10 mouse cellular contexts compared by ENCODE assay signal in genomic region chr2:88356304-88356703, GRCm38 (mm10). TPM values are rescaled to one million over a fixed set of nuclear protein-coding genes. Genes with fewer than 3 reads are reported as not detected.
DNase-seq lines count a peak whose midpoint lies in the region; ATAC-seq and TF ChIP-seq lines count a peak whose summit lies in the region.
"Had no signal": no experiment of that assay in that cellular context is flagged by ENCODE, and none has a peak within 500 bp of the region (broad histone marks: within the 10 kb centered on the region; RNA-seq: fewer than 3 reads in every experiment).

No protein-coding gene starts in this region.

- no peak for TF ChIP-seq POLR2A in heart, adult 2 months (IDR thresholded peaks at IDR 0.05; ENCODE audit: insufficient read depth, low read depth, low read length)
- no peak for TF ChIP-seq POLR2A in CH12.LX (IDR thresholded peaks at IDR 0.05; ENCODE audit: low read depth, low read length)

- peaks cover 4% of the 10 kb centered on the region for H3K9me3 ChIP-seq in CH12.LX (replicated peaks; ENCODE audit: low read length)

- H3K4me2 ChIP-seq in CH12.LX (ENCODE audit: insufficient read depth, low read depth, poor library complexity, severe bottlenecking) = no peak overlapping the region

- TF ChIP-seq RAD21 in CH12.LX (IDR thresholded peaks at IDR 0.05; ENCODE audit: low read depth, low read length) = peak; percentile 78

- in situ Hi-C loops in CH12.LX (cut with MboI; ENCODE audit: low pct_ligation_motif_present, low pct_unique_long_range_greater_than_20kb, low sequenced_read_pairs) = no loop called here

- 2% methylated on average over 2 of the region's 2 CpGs for WGBS in heart, adult 2 months

- H3K4me1 ChIP-seq in heart, adult 2 months (ENCODE audit: control insufficient read depth, insufficient read depth, low read length) = no peaks in the 10 kb centered on the region
- H3K4me1 ChIP-seq in CH12.LX (ENCODE audit: control insufficient read depth in 1 of 2, insufficient read depth in 2 of 2) = no peaks in the 10 kb centered on the region

- peak; percentile 78 for TF ChIP-seq CTCF in heart, adult 2 months (IDR thresholded peaks at IDR 0.05)
- TF ChIP-seq CTCF in CH12.LX (conservative IDR thresholded peaks at IDR 0.05 in 1 of 2, IDR thresholded peaks at IDR 0.05 in 1 of 2; ENCODE audit: low read depth in 2 of 2, low read length in 2 of 2) = peak in 1 of 2 experiments; percentile 58; a peak in 2 of 4 replicates

- no peak overlapping the region for H3K27ac ChIP-seq in heart, adult 2 months
- H3K27ac ChIP-seq in CH12.LX (ENCODE audit: insufficient read depth, low read depth) = no peak overlapping the region

- peak; percentile 65 for ATAC-seq in megakaryocyte progenitor cell, adult 5-6 weeks (replicated peaks; ENCODE audit: poor library complexity)
- no peak for ATAC-seq in activated CD4-positive, CD25-positive, alpha-beta regulatory T cell, adult 4 months

- H3K36me3 ChIP-seq in heart, adult 2 months (ENCODE audit: control insufficient read depth, insufficient read depth, low read length) = no peaks in the 10 kb centered on the region
- H3K36me3 ChIP-seq in CH12.LX (replicated peaks in 1 of 2; ENCODE audit: control insufficient read depth in 1 of 2, insufficient read depth in 1 of 2, low read length in 1 of 2) = no peaks in the 10 kb centered on the region

- no peaks in the 10 kb centered on the region for H3K79me2 ChIP-seq in heart, adult 2 months (replicated peaks; ENCODE audit: control insufficient read depth, insufficient read depth, low read length)
- no peaks in the 10 kb centered on the region for H3K79me2 ChIP-seq in CH12.LX (replicated peaks; ENCODE audit: control insufficient read depth, extremely low read depth, insufficient read depth, poor library complexity, severe bottlenecking)

- intact Hi-C loops in heart, adult 2 months (cut with DNase I) = no loop called here
- intact Hi-C loops in heart, postnatal 10 days (cut with DNase I) = loop anchor here (5.0 kb wide), 1 partner anchor 1186 kb away; no protein-coding TSS in a partner anchor

- DNase-seq in heart, adult 2 months = no peak
- DNase-seq in heart, postnatal 10 days = no peak
- DNase-seq in CH12.LX (ENCODE audit: extremely low read depth) = peak; percentile 10
- DNase-seq in embryo, embryonic 10 days (ENCODE audit: low spot score) = peak; percentile 41
- DNase-seq in testis, postnatal 10 days (ENCODE audit: low spot score) = no peak
- DNase-seq in ovary, adult 18-20 months (ENCODE audit: low spot score) = no peak

- H3K9ac ChIP-seq in heart, adult 2 months (ENCODE audit: low read depth, low read length) = no peak overlapping the region
- no peak overlapping the region for H3K9ac ChIP-seq in CH12.LX (ENCODE audit: insufficient read depth, low read depth)

- dilution Hi-C loops in CH12.LX (cut with MboI; ENCODE audit: extremely low pct_ligation_motif_present, extremely low pct_unique_long_range_greater_than_20kb, low sequenced_read_pairs) = no loop called here

- no peak for TF ChIP-seq EP300 in heart, adult 2 months (IDR thresholded peaks at IDR 0.05; ENCODE audit: insufficient read depth, low read depth, low read length)
- TF ChIP-seq EP300 in CH12.LX (IDR thresholded peaks at IDR 0.05; ENCODE audit: low read length) = no peak

- H3K4me3 ChIP-seq in heart, adult 2 months = no peak overlapping the region
- no peak overlapping the region for H3K4me3 ChIP-seq in CH12.LX (replicated peaks in 1 of 3; ENCODE audit: low read depth in 2 of 3, low read length in 2 of 3, poor library complexity in 1 of 3)

- H3K27me3 ChIP-seq in heart, adult 2 months (ENCODE audit: control insufficient read depth, insufficient read depth, low read length) = no peaks in the 10 kb centered on the region
- H3K27me3 ChIP-seq in CH12.LX (replicated peaks) = no peaks in the 10 kb centered on the region

TF ChIP-seq in CH12.LX, 34 proteins besides CTCF, POLR2A, EP300 and RAD21:
- no peak for TF ChIP-seq GABPA (IDR thresholded peaks at IDR 0.05; ENCODE audit: insufficient replicate concordance, low read depth, low read length)
- TF ChIP-seq SMC3 (IDR thresholded peaks at IDR 0.05; ENCODE audit: low read depth, low read length) = peak; percentile 53

RNA-seq across cellular contexts. Expression of gene Olfr1177-ps, which starts 10.0 kb away (rescaled TPM):
- not detected for total RNA-seq in heart, adult 2 months (2021)
- polyA plus RNA-seq in heart, adult 2 months (2012; rRNA removed) = not detected in 2 replicates
- not detected for total RNA-seq in heart, postnatal 10 days (2021)
- total RNA-seq in CH12.LX (2012; rRNA removed) = not detected in 2 replicates
- total RNA-seq in CH12.LX (2014; rRNA removed) = not detected in 2 replicates
- not detected in 2 replicates for polyA plus RNA-seq in CH12.LX (2012; ENCODE audit: insufficient read length, low read depth)
- total RNA-seq in megakaryocyte progenitor cell, adult 5-6 weeks (2015) = not detected in 2 replicates
- total RNA-seq in megakaryocyte progenitor cell, adult 5-6 weeks (2017) = not detected in 2 replicates
- polyA plus RNA-seq in activated CD4-positive, CD25-positive, alpha-beta regulatory T cell, adult 4 months (2017; shearing (Covaris generic)) = not detected
- polyA plus RNA-seq: intestine, embryonic 14.5 days; stomach, embryonic 14.5 days had no signal

RNA-seq across cellular contexts. Expression of gene Olfr1176, which starts 19.8 kb away (rescaled TPM):
- not detected for total RNA-seq in heart, adult 2 months (2021)
- not detected in 2 replicates for polyA plus RNA-seq in heart, adult 2 months (2012; rRNA removed)
- not detected for total RNA-seq in heart, postnatal 10 days (2021)
- not detected in 2 replicates for total RNA-seq in CH12.LX (2012; rRNA removed)
- not detected in 2 replicates for total RNA-seq in CH12.LX (2014; rRNA removed)
- not detected in 2 replicates for polyA plus RNA-seq in CH12.LX (2012; ENCODE audit: insufficient read length, low read depth)
- not detected in 2 replicates for total RNA-seq in megakaryocyte progenitor cell, adult 5-6 weeks (2015)
- total RNA-seq in megakaryocyte progenitor cell, adult 5-6 weeks (2017) = not detected in 2 replicates
- polyA plus RNA-seq in activated CD4-positive, CD25-positive, alpha-beta regulatory T cell, adult 4 months (2017; shearing (Covaris generic)) = not detected
- polyA plus RNA-seq: intestine, embryonic 14.5 days; stomach, embryonic 14.5 days had no signal

RNA-seq across cellular contexts. Expression of gene Olfr1175-ps, which starts 29.3 kb away (rescaled TPM):
- total RNA-seq in heart, adult 2 months (2021) = not detected
- polyA plus RNA-seq in heart, adult 2 months (2012; rRNA removed) = not detected in 2 replicates
- not detected for total RNA-seq in heart, postnatal 10 days (2021)
- not detected in 2 replicates for total RNA-seq in CH12.LX (2012; rRNA removed)
- not detected in 2 replicates for total RNA-seq in CH12.LX (2014; rRNA removed)
- polyA plus RNA-seq in CH12.LX (2012; ENCODE audit: insufficient read length, low read depth) = not detected in 2 replicates
- total RNA-seq in megakaryocyte progenitor cell, adult 5-6 weeks (2015) = not detected in 2 replicates
- total RNA-seq in megakaryocyte progenitor cell, adult 5-6 weeks (2017) = not detected in 2 replicates
- polyA plus RNA-seq in activated CD4-positive, CD25-positive, alpha-beta regulatory T cell, adult 4 months (2017; shearing (Covaris generic)) = under 1 TPM in 1 of 2 experiments, not detected in 1; 0.20 TPM
- polyA plus RNA-seq: intestine, embryonic 14.5 days; stomach, embryonic 14.5 days had no signal

RNA-seq across cellular contexts. Expression of gene Olfr1178, which starts 30.6 kb away (rescaled TPM):
- not detected for total RNA-seq in heart, adult 2 months (2021)
- polyA plus RNA-seq in heart, adult 2 months (2012; rRNA removed) = not detected in 2 replicates
- not detected for total RNA-seq in heart, postnatal 10 days (2021)
- total RNA-seq in CH12.LX (2012; rRNA removed) (not detected in 2 replicates), CH12.LX (2014; rRNA removed) (not detected in 2 replicates)
- 0.04 TPM in 1 of 2 replicates, not detected in the other for polyA plus RNA-seq in CH12.LX (2012; ENCODE audit: insufficient read length, low read depth)
- not detected in 2 replicates for total RNA-seq in megakaryocyte progenitor cell, adult 5-6 weeks (2015)
- total RNA-seq in megakaryocyte progenitor cell, adult 5-6 weeks (2017) = not detected in 2 replicates
- not detected for polyA plus RNA-seq in activated CD4-positive, CD25-positive, alpha-beta regulatory T cell, adult 4 months (2017; shearing (Covaris generic))
- polyA plus RNA-seq: intestine, embryonic 14.5 days; stomach, embryonic 14.5 days had no signal

RNA-seq across cellular contexts. Expression of gene Olfr1174-ps, which starts 41.4 kb away (rescaled TPM):
- total RNA-seq in heart, adult 2 months (2021) = not detected
- not detected in 2 replicates for polyA plus RNA-seq in heart, adult 2 months (2012; rRNA removed)
- not detected for total RNA-seq in heart, postnatal 10 days (2021)
- total RNA-seq in CH12.LX (2012; rRNA removed) (not detected in 2 replicates), CH12.LX (2014; rRNA removed) (not detected in 2 replicates)
- not detected in 2 replicates for polyA plus RNA-seq in CH12.LX (2012; ENCODE audit: insufficient read length, low read depth)
- total RNA-seq in megakaryocyte progenitor cell, adult 5-6 weeks (2015) = not detected in 2 replicates
- total RNA-seq in megakaryocyte progenitor cell, adult 5-6 weeks (2017) = not detected in 2 replicates
- not detected for polyA plus RNA-seq in activated CD4-positive, CD25-positive, alpha-beta regulatory T cell, adult 4 months (2017; shearing (Covaris generic))
- polyA plus RNA-seq: intestine, embryonic 14.5 days; stomach, embryonic 14.5 days had no signal

Comparison
In these comparisons a context has a peak if more than half of its experiments do, and no peak if none do; other contexts are left out.
1. DNase-seq: peak in CH12.LX (single experiment) and embryo, embryonic 10 days (single experiment); none in heart, adult 2 months (0 of 2), heart, postnatal 10 days (0 of 2), testis, postnatal 10 days (single experiment) and ovary, adult 18-20 months (single experiment).